Mouse (Mus musculus): ENCODE data around the gene Mybbp1a. TPM values are rescaled to one million over a fixed set of nuclear protein-coding genes. Genes with fewer than 3 reads are reported as not detected.

Gene Mybbp1a
- total RNA-seq, 4 experiments from 2014 or later = 48.1 to 54.6 (median 51.3) TPM

- DNase-seq (ENCODE audit: low spot score in 2 of 2) = no peak
Measured at GRCm38 (mm10) chr11:72477182-72477581, 36.0 kb downstream of the Mybbp1a start.

- DNase-seq (ENCODE audit: low spot score in 2 of 2) = no peak
Measured at GRCm38 (mm10) chr11:72477653-72478052, 36.5 kb downstream of the Mybbp1a start.

GRCm38 (mm10) chr11:72478228-72478627 is 37.1 kb downstream of the Mybbp1a start:
- no peak for DNase-seq (ENCODE audit: low spot score in 2 of 2)

GRCm38 (mm10) chr11:72479499-72479898 is 38.3 kb downstream of the Mybbp1a start:
- no peak for DNase-seq (ENCODE audit: low spot score in 2 of 2)

- no peak for DNase-seq (ENCODE audit: low spot score in 2 of 2)
Measured at GRCm38 (mm10) chr11:72481313-72481712, 40.2 kb downstream of the Mybbp1a start.

- DNase-seq (ENCODE audit: low spot score in 2 of 2) = no peak
Measured at GRCm38 (mm10) chr11:72481952-72482351, 40.8 kb downstream of the Mybbp1a start.

GRCm38 (mm10) chr11:72484549-72484948 is 43.4 kb downstream of the Mybbp1a start:
- DNase-seq (ENCODE audit: low spot score in 2 of 2) = no peak

GRCm38 (mm10) chr11:72485157-72485556 is 44.0 kb downstream of the Mybbp1a start:
- DNase-seq (ENCODE audit: low spot score in 2 of 2) = peak in 1 of 2 experiments; percentile 43

GRCm38 (mm10) chr11:72485960-72486359 is 44.8 kb downstream of the Mybbp1a start:
- no peak for DNase-seq (ENCODE audit: low spot score in 2 of 2)

GRCm38 (mm10) chr11:72487171-72487570 is 46.0 kb downstream of the Mybbp1a start:
- no peak for DNase-seq (ENCODE audit: low spot score in 2 of 2)

- no peak for DNase-seq (ENCODE audit: low spot score in 2 of 2)
Measured at GRCm38 (mm10) chr11:72487739-72488138, 46.6 kb downstream of the Mybbp1a start.

- DNase-seq (ENCODE audit: low spot score in 2 of 2) = peak; percentile 65 to 78
Measured at GRCm38 (mm10) chr11:72488753-72489271, 47.7 kb downstream of the Mybbp1a start.

- DNase-seq (ENCODE audit: low spot score in 2 of 2) = peak in 1 of 2 experiments; percentile 30
Measured at GRCm38 (mm10) chr11:72489397-72489796, 48.2 kb downstream of the Mybbp1a start.

GRCm38 (mm10) chr11:72489881-72490301 is 48.7 kb downstream of the Mybbp1a start, which contains the start of gene Spns2:
TSS of gene Spns2 (minus strand) at chr11:72489904.
- DNase-seq (ENCODE audit: low spot score in 2 of 2) = peak; percentile 84 to 94

- peak in 1 of 2 experiments; percentile 79 for DNase-seq (ENCODE audit: low spot score in 2 of 2)
Measured at GRCm38 (mm10) chr11:72491130-72491960, 50.2 kb downstream of the Mybbp1a start.

- no peak for DNase-seq (ENCODE audit: low spot score in 2 of 2)
Measured at GRCm38 (mm10) chr11:72494046-72494988, 53.2 kb downstream of the Mybbp1a start.

GRCm38 (mm10) chr11:72496066-72496465 is 54.9 kb downstream of the Mybbp1a start:
- DNase-seq (ENCODE audit: low spot score in 2 of 2) = no peak

- DNase-seq (ENCODE audit: low spot score in 2 of 2) = no peak
Measured at GRCm38 (mm10) chr11:72496775-72497174, 55.6 kb downstream of the Mybbp1a start.

- no peak for DNase-seq (ENCODE audit: low spot score in 2 of 2)
Measured at GRCm38 (mm10) chr11:72497367-72497766, 56.2 kb downstream of the Mybbp1a start.

- DNase-seq (ENCODE audit: low spot score in 2 of 2) = no peak
Measured at GRCm38 (mm10) chr11:72500139-72500538, 59.0 kb downstream of the Mybbp1a start.
